Comparison of ENCODE assay signal across 11 mouse cellular contexts in genomic region chr3:88000816-88001595, GRCm38 (mm10). TPM values are rescaled to one million over a fixed set of nuclear protein-coding genes. Genes with fewer than 3 reads are reported as not detected.
A peak's percentile ranks its signal among the peaks of the same experiment; 100 is the strongest.
DNase-seq lines count a peak whose midpoint lies in the region; ATAC-seq and TF ChIP-seq lines count a peak whose summit lies in the region.
"Had no signal": no experiment of that assay in that cellular context is flagged by ENCODE, and none has a peak within 500 bp of the region (broad histone marks: within the 10 kb centered on the region; RNA-seq: fewer than 3 reads in every experiment).

No protein-coding gene starts in this region.

- no peak for ATAC-seq in intestine, embryonic 14.5 days (replicated peaks; ENCODE audit: low FRiP score, low TSS enrichment, low read depth)
- no peak for ATAC-seq in intestine, postnatal 0 days
- ATAC-seq in midbrain, embryonic 16.5 days: no peak
- ATAC-seq in inflammation-experienced regulatory T-cells, adult 6 months: no peak
- ATAC-seq in liver, postnatal 0 days: no peak
- no peak for ATAC-seq in granulocyte monocyte progenitor cell, adult 5-6 weeks (replicated peaks; ENCODE audit: poor library complexity, severe bottlenecking)

- DNase-seq in intestine, embryonic 14.5 days (ENCODE audit: low spot score): no peak
- peak; percentile 56 for DNase-seq in adrenal gland, postnatal 25 days
- DNase-seq in hindbrain, embryonic 10.5 days (ENCODE audit: low spot score): no peak
- no peak for DNase-seq in liver, postnatal 0 days
- DNase-seq: heart, postnatal 4 days had no signal

- H3K27me3 ChIP-seq in intestine, embryonic 14.5 days (replicated peaks; ENCODE audit: control insufficient read depth, insufficient read depth, low read length): peaks cover 89% of the 10 kb centered on the region
- peaks cover 67% of the 10 kb centered on the region for H3K27me3 ChIP-seq in intestine, postnatal 0 days (replicated peaks; ENCODE audit: control insufficient read depth, insufficient read depth, low read length)
- peaks cover 91% of the 10 kb centered on the region for H3K27me3 ChIP-seq in hindbrain, embryonic 10.5 days (ENCODE audit: insufficient read depth, poor library complexity, severe bottlenecking)
- H3K27me3 ChIP-seq in midbrain, embryonic 16.5 days (ENCODE audit: control insufficient read depth, insufficient read depth, low read depth, low read length): peaks cover 65% of the 10 kb centered on the region
- H3K27me3 ChIP-seq in liver, postnatal 0 days (ENCODE audit: insufficient read depth, low read length): peaks cover 80% of the 10 kb centered on the region

- no peaks in the 10 kb centered on the region for H3K36me3 ChIP-seq in intestine, embryonic 14.5 days (ENCODE audit: control insufficient read depth, insufficient read depth, low read length)
- H3K36me3 ChIP-seq in intestine, postnatal 0 days (ENCODE audit: control insufficient read depth, insufficient read depth): no peaks in the 10 kb centered on the region
- no peaks in the 10 kb centered on the region for H3K36me3 ChIP-seq in hindbrain, embryonic 10.5 days
- no peaks in the 10 kb centered on the region for H3K36me3 ChIP-seq in midbrain, embryonic 16.5 days (ENCODE audit: control insufficient read depth, insufficient read depth, low read length)
- H3K36me3 ChIP-seq in liver, postnatal 0 days (replicated peaks; ENCODE audit: insufficient read depth, low read length): no peaks in the 10 kb centered on the region

- H3K27ac ChIP-seq in intestine, embryonic 14.5 days (ENCODE audit: low read depth): no peak overlapping the region
- H3K27ac ChIP-seq in intestine, postnatal 0 days (ENCODE audit: low read depth, low read length): no peak overlapping the region
- H3K27ac ChIP-seq in hindbrain, embryonic 10.5 days: no peak overlapping the region
- no peak overlapping the region for H3K27ac ChIP-seq in midbrain, embryonic 16.5 days (ENCODE audit: low read length)
- H3K27ac ChIP-seq in liver, postnatal 0 days (ENCODE audit: low read depth): no peak overlapping the region

- no peak for TF ChIP-seq CTCF in intestine, postnatal 0 days (IDR thresholded peaks at IDR 0.05; ENCODE audit: low read depth)
- no peak for TF ChIP-seq CTCF in liver, postnatal 0 days (IDR thresholded peaks at IDR 0.05; ENCODE audit: low read depth)

- peaks cover 13% of the 10 kb centered on the region for H3K4me1 ChIP-seq in intestine, embryonic 14.5 days (replicated peaks; ENCODE audit: control insufficient read depth, insufficient read depth, low read length)
- H3K4me1 ChIP-seq in intestine, postnatal 0 days (replicated peaks; ENCODE audit: control insufficient read depth, insufficient read depth, low read length): peaks cover 4% of the 10 kb centered on the region; the same call in 1 of the 2 replicates
- H3K4me1 ChIP-seq in hindbrain, embryonic 10.5 days (replicated peaks): peaks cover 57% of the 10 kb centered on the region
- H3K4me1 ChIP-seq in midbrain, embryonic 16.5 days (ENCODE audit: control insufficient read depth, insufficient read depth, low read length): peaks cover 29% of the 10 kb centered on the region
- 0 out of 2 replicates have a peak, but pooled peaks cover 4% of the 10 kb centered on the region for H3K4me1 ChIP-seq in liver, postnatal 0 days (ENCODE audit: insufficient read depth)

- no peak overlapping the region for H3K4me2 ChIP-seq in intestine, embryonic 14.5 days (ENCODE audit: low read length)
- H3K4me2 ChIP-seq in intestine, postnatal 0 days (replicated peaks; ENCODE audit: low read depth): no peak overlapping the region
- H3K4me2 ChIP-seq in midbrain, embryonic 16.5 days (ENCODE audit: low read length): peak overlapping the region; percentile 91
- H3K4me2 ChIP-seq in liver, postnatal 0 days (ENCODE audit: low read depth, low read length): no peak overlapping the region

- TF ChIP-seq EP300 in liver, postnatal 0 days (IDR thresholded peaks at IDR 0.05; ENCODE audit: low read depth): no peak

- no peaks in the 10 kb centered on the region for H3K9me3 ChIP-seq in intestine, embryonic 14.5 days (ENCODE audit: control insufficient read depth, low read length)
- no peaks in the 10 kb centered on the region for H3K9me3 ChIP-seq in intestine, postnatal 0 days (ENCODE audit: control insufficient read depth)
- 0 out of 2 replicates have a peak, but pooled peaks cover under 1% of the 10 kb centered on the region for H3K9me3 ChIP-seq in hindbrain, embryonic 10.5 days
- H3K9me3 ChIP-seq in midbrain, embryonic 16.5 days (replicated peaks; ENCODE audit: control insufficient read depth, low read length, poor library complexity, severe bottlenecking): no peaks in the 10 kb centered on the region
- no peaks in the 10 kb centered on the region; the same call in 1 of the 2 replicates for H3K9me3 ChIP-seq in liver, postnatal 0 days (ENCODE audit: low read length)

- WGBS in intestine, embryonic 14.5 days: 11% methylated on average over 11 of the region's 11 CpGs
- 14% methylated on average over 11 of the region's 11 CpGs for WGBS in intestine, postnatal 0 days
- 12% methylated on average over 11 of the region's 11 CpGs for WGBS in hindbrain, embryonic 10.5 days
- 13% methylated on average over 11 of the region's 11 CpGs for WGBS in midbrain, embryonic 16.5 days
- 11% methylated on average over 11 of the region's 11 CpGs for WGBS in liver, postnatal 0 days (ENCODE audit: insufficient replicate concordance)

- no peak overlapping the region for H3K9ac ChIP-seq in intestine, embryonic 14.5 days (ENCODE audit: low read length)
- H3K9ac ChIP-seq in intestine, postnatal 0 days (ENCODE audit: low read depth, low read length): no peak overlapping the region
- peak overlapping the region; percentile 55; the same call in 1 of the 2 replicates for H3K9ac ChIP-seq in midbrain, embryonic 16.5 days (ENCODE audit: low read depth, low read length)
- H3K9ac ChIP-seq in liver, postnatal 0 days (replicated peaks): no peak overlapping the region

- 0 out of 2 replicates have a peak overlapping the region, but pooled peaks have one; percentile 33 for H3K4me3 ChIP-seq in intestine, embryonic 14.5 days (ENCODE audit: low read depth, low read length)
- H3K4me3 ChIP-seq in intestine, postnatal 0 days (ENCODE audit: low read depth, low read length): no peak overlapping the region
- H3K4me3 ChIP-seq in hindbrain, embryonic 10.5 days: peak overlapping the region; percentile 57
- peak overlapping the region; percentile 45 for H3K4me3 ChIP-seq in midbrain, embryonic 16.5 days (ENCODE audit: low read depth, low read length)
- H3K4me3 ChIP-seq in liver, postnatal 0 days (ENCODE audit: low read depth, low read length): no peak overlapping the region

RNA-seq across cellular contexts. Expression of gene Bcan, which starts 1.0 kb away (rescaled TPM):
- polyA plus RNA-seq in intestine, embryonic 14.5 days (2014; fragmentation: Nextera tagmentation; extraction: Ambion mirVana): 0.26 and 0.73 TPM in 2 replicates
- polyA plus RNA-seq in intestine, postnatal 0 days (2015; fragmentation: Nextera tagmentation; extraction: Ambion mirVana): 0.17 and 0.24 TPM in 2 replicates
- 62.8 and 74.9 TPM in 2 replicates for total RNA-seq in adrenal gland, postnatal 25 days (2021)
- polyA plus RNA-seq in hindbrain, embryonic 10.5 days (2016; fragmentation: Nextera tagmentation; extraction: Ambion mirVana): 0.91 and 0.95 TPM in 2 replicates
- 51.5 and 96.9 TPM in 2 replicates for polyA plus RNA-seq in midbrain, embryonic 16.5 days (2015; fragmentation: Nextera tagmentation; extraction: Ambion mirVana)
- not detected for polyA plus RNA-seq in inflammation-experienced regulatory T-cells, adult 6 months (2017; shearing (Covaris generic))
- polyA plus RNA-seq in liver, postnatal 0 days (2015; fragmentation: Nextera tagmentation; extraction: Ambion mirVana): 0.05 TPM in 1 of 2 replicates, not detected in the other
- total RNA-seq in granulocyte monocyte progenitor cell, adult 5-6 weeks (2014; fragmentation: Nextera tagmentation): not detected in 2 replicates
- not detected in 2 replicates for total RNA-seq in granulocyte monocyte progenitor cell, adult 5-6 weeks (2017)
- polyA plus RNA-seq: spleen, adult 2 months had no signal

RNA-seq across cellular contexts. Expression of gene Hapln2, which starts 26.4 kb away (rescaled TPM):
- 0.13 TPM in 1 of 2 replicates, not detected in the other for polyA plus RNA-seq in intestine, embryonic 14.5 days (2014; fragmentation: Nextera tagmentation; extraction: Ambion mirVana)
- not detected in 2 replicates for polyA plus RNA-seq in intestine, postnatal 0 days (2015; fragmentation: Nextera tagmentation; extraction: Ambion mirVana)
- total RNA-seq in adrenal gland, postnatal 25 days (2021): not detected in 2 replicates
- 0.11 and 0.14 TPM in 2 replicates for polyA plus RNA-seq in hindbrain, embryonic 10.5 days (2016; fragmentation: Nextera tagmentation; extraction: Ambion mirVana)
- 0.37 and 0.74 TPM in 2 replicates for polyA plus RNA-seq in midbrain, embryonic 16.5 days (2015; fragmentation: Nextera tagmentation; extraction: Ambion mirVana)
- polyA plus RNA-seq in inflammation-experienced regulatory T-cells, adult 6 months (2017; shearing (Covaris generic)): not detected
- polyA plus RNA-seq in liver, postnatal 0 days (2015; fragmentation: Nextera tagmentation; extraction: Ambion mirVana): not detected in 2 replicates
- not detected in 2 replicates for total RNA-seq in granulocyte monocyte progenitor cell, adult 5-6 weeks (2014; fragmentation: Nextera tagmentation)
- total RNA-seq in granulocyte monocyte progenitor cell, adult 5-6 weeks (2017): not detected in 2 replicates
- total RNA-seq: heart, postnatal 4 days had no signal
- polyA plus RNA-seq: embryonic facial prominence, embryonic 11.5 days; spleen, adult 2 months had no signal

RNA-seq across cellular contexts. Expression of gene Nes, which starts 30.1 kb away (rescaled TPM):
- polyA plus RNA-seq in intestine, embryonic 14.5 days (2014; fragmentation: Nextera tagmentation; extraction: Ambion mirVana): 11.9 and 13.4 TPM in 2 replicates
- 9.2 and 9.5 TPM in 2 replicates for polyA plus RNA-seq in intestine, postnatal 0 days (2015; fragmentation: Nextera tagmentation; extraction: Ambion mirVana)
- 8.7 and 9.3 TPM in 2 replicates for total RNA-seq in adrenal gland, postnatal 25 days (2021)
- polyA plus RNA-seq in hindbrain, embryonic 10.5 days (2016; fragmentation: Nextera tagmentation; extraction: Ambion mirVana): 109 and 143 TPM in 2 replicates
- polyA plus RNA-seq in midbrain, embryonic 16.5 days (2015; fragmentation: Nextera tagmentation; extraction: Ambion mirVana): 14.1 and 21.8 TPM in 2 replicates
- polyA plus RNA-seq in inflammation-experienced regulatory T-cells, adult 6 months (2017; shearing (Covaris generic)): not detected
- polyA plus RNA-seq in liver, postnatal 0 days (2015; fragmentation: Nextera tagmentation; extraction: Ambion mirVana): 0.83 and 0.95 TPM in 2 replicates
- not detected in 2 replicates for total RNA-seq in granulocyte monocyte progenitor cell, adult 5-6 weeks (2014; fragmentation: Nextera tagmentation)
- 0.05 TPM in 1 of 2 replicates, not detected in the other for total RNA-seq in granulocyte monocyte progenitor cell, adult 5-6 weeks (2017)

RNA-seq across cellular contexts. Expression of gene Gpatch4, which starts 41.9 kb away (rescaled TPM):
- polyA plus RNA-seq in intestine, embryonic 14.5 days (2014; fragmentation: Nextera tagmentation; extraction: Ambion mirVana): 41.1 and 45.5 TPM in 2 replicates
- 13.6 and 16.8 TPM in 2 replicates for polyA plus RNA-seq in intestine, postnatal 0 days (2015; fragmentation: Nextera tagmentation; extraction: Ambion mirVana)
- 14.1 and 23.4 TPM in 2 replicates for total RNA-seq in adrenal gland, postnatal 25 days (2021)
- polyA plus RNA-seq in hindbrain, embryonic 10.5 days (2016; fragmentation: Nextera tagmentation; extraction: Ambion mirVana): 34.2 and 49.2 TPM in 2 replicates
- 30.4 and 35.9 TPM in 2 replicates for polyA plus RNA-seq in midbrain, embryonic 16.5 days (2015; fragmentation: Nextera tagmentation; extraction: Ambion mirVana)
- 10 to 100 TPM; 20.8 to 37.5 (median 36.6) TPM for polyA plus RNA-seq in inflammation-experienced regulatory T-cells, adult 6 months (2017; shearing (Covaris generic))
- polyA plus RNA-seq in liver, postnatal 0 days (2015; fragmentation: Nextera tagmentation; extraction: Ambion mirVana): 13.1 and 14.3 TPM in 2 replicates
- total RNA-seq in granulocyte monocyte progenitor cell, adult 5-6 weeks (2014; fragmentation: Nextera tagmentation): 45.8 and 50.5 TPM in 2 replicates
- total RNA-seq in granulocyte monocyte progenitor cell, adult 5-6 weeks (2017): 39.6 and 40.8 TPM in 2 replicates

RNA-seq across cellular contexts. Expression of gene Crabp2, which starts 52.5 kb away (rescaled TPM):
- polyA plus RNA-seq in intestine, embryonic 14.5 days (2014; fragmentation: Nextera tagmentation; extraction: Ambion mirVana): 9.7 and 14.4 TPM in 2 replicates
- 0.81 and 1.9 TPM in 2 replicates for polyA plus RNA-seq in intestine, postnatal 0 days (2015; fragmentation: Nextera tagmentation; extraction: Ambion mirVana)
- not detected in 2 replicates for total RNA-seq in adrenal gland, postnatal 25 days (2021)
- polyA plus RNA-seq in hindbrain, embryonic 10.5 days (2016; fragmentation: Nextera tagmentation; extraction: Ambion mirVana): 956 and 1,072 TPM in 2 replicates
- polyA plus RNA-seq in midbrain, embryonic 16.5 days (2015; fragmentation: Nextera tagmentation; extraction: Ambion mirVana): 42.5 and 44.4 TPM in 2 replicates
- polyA plus RNA-seq in inflammation-experienced regulatory T-cells, adult 6 months (2017; shearing (Covaris generic)): not detected
- not detected in 2 replicates for polyA plus RNA-seq in liver, postnatal 0 days (2015; fragmentation: Nextera tagmentation; extraction: Ambion mirVana)
- not detected in 2 replicates for total RNA-seq in granulocyte monocyte progenitor cell, adult 5-6 weeks (2014; fragmentation: Nextera tagmentation)
- not detected in 2 replicates for total RNA-seq in granulocyte monocyte progenitor cell, adult 5-6 weeks (2017)

Comparison
In these comparisons a context has a peak if more than half of its experiments do, and no peak if none do; other contexts are left out.
1. H3K4me3 ChIP-seq: peak in intestine, embryonic 14.5 days (single experiment), hindbrain, embryonic 10.5 days (single experiment) and midbrain, embryonic 16.5 days (single experiment); none in intestine, postnatal 0 days (single experiment) and liver, postnatal 0 days (single experiment).
2. RNA of gene Bcan, which starts 1.0 kb away (polyA plus RNA-seq): 51.5 to 96.9 TPM in midbrain, embryonic 16.5 days; 0.91 to 0.95 TPM in hindbrain, embryonic 10.5 days, 0.26 to 0.73 TPM in intestine, embryonic 14.5 days, 0.17 to 0.24 TPM in intestine, postnatal 0 days, not detected in inflammation-experienced regulatory T-cells, adult 6 months and 0.05 TPM in liver, postnatal 0 days; every median in the first group is over 10 times any median in the second.